Mouse (Mus musculus) liver, embryonic 14.5 days (tissue): ENCODE measurements around the gene Srms. TPM values are rescaled to one million over a fixed set of nuclear protein-coding genes. Genes with fewer than 3 reads are reported as not detected.

ENCODE experiments used
- ATAC-seq: fragments of 200-750 bp; cut with Nextera tagmentation; 2 replicates; pipeline ENCODE4 v1.8.0; 2017; ENCODE audit warnings: moderate number of reproducible peaks, mild to moderate bottlenecking, moderate library complexity; ENCODE audit not compliant: insufficient read depth
- DNase-seq, 3 experiments: peaks; one replicate each; pipeline ENCODE4 v3.0.0-alpha.2; 2012 to 2013; ENCODE audit warnings: low read depth in 3 of 3, low spot score in 3 of 3
- H3K27ac ChIP-seq: fragments of 300-500 bp; sonication (generic); 2 replicates; pipeline ENCODE4 v1.5.1; 2014; ENCODE audit warnings: moderate library complexity, mild to moderate bottlenecking, control low read depth, inconsistent platforms
- H3K27me3 ChIP-seq: fragments of 300-500 bp; sonication (generic); 2 replicates; pipeline ENCODE4 v1.6.1; 2014; ENCODE audit warnings: mild to moderate bottlenecking, low read length, moderate library complexity; ENCODE audit not compliant: control insufficient read depth, insufficient read depth
- H3K36me3 ChIP-seq: fragments of 300-500 bp; sonication (generic); replicated peaks from 2 replicates; pipeline ENCODE4 v1.6.1; 2014; ENCODE audit warnings: low read depth; ENCODE audit not compliant: control insufficient read depth, insufficient read depth
- H3K4me1 ChIP-seq, 2 experiments: fragments of 200-500 bp in 1 of 2; fragments of 300-500 bp in 1 of 2; sonication (generic) in 1 of 2; replicated peaks; 2 replicates each; pipeline ENCODE4 v1.6.1; 2012 to 2014; ENCODE audit warnings: antibody characterized with exemption in 1 of 2, inconsistent platforms in 1 of 2, low read length in 1 of 2; ENCODE audit not compliant: control insufficient read depth in 2 of 2, insufficient read depth in 2 of 2
- H3K4me2 ChIP-seq: fragments of 300-500 bp; sonication (generic); 2 replicates; pipeline ENCODE4 v1.6.1; 2014; ENCODE audit warnings: low read depth, mild to moderate bottlenecking, control low read depth, moderate library complexity
- H3K4me3 ChIP-seq, 2 experiments: fragments of 200-500 bp in 1 of 2; fragments of 300-500 bp in 1 of 2; sonication (generic) in 1 of 2; 2 replicates each; pipeline ENCODE4 v1.5.1; 2012 to 2014; ENCODE audit warnings: low read depth in 2 of 2, low read length in 2 of 2, mild to moderate bottlenecking in 2 of 2, control low read depth in 1 of 2, inconsistent platforms in 1 of 2, moderate library complexity in 1 of 2; ENCODE audit not compliant: insufficient read depth in 1 of 2
- H3K9ac ChIP-seq: fragments of 300-500 bp; sonication (generic); replicated peaks from 2 replicates; pipeline ENCODE4 v1.6.1; 2014; ENCODE audit warnings: mild to moderate bottlenecking, control low read depth, moderate library complexity
- H3K9me3 ChIP-seq: fragments of 300-500 bp; sonication (generic); 2 replicates; pipeline ENCODE4 v1.6.1; 2016; ENCODE audit warnings: low read length, mixed read lengths; ENCODE audit not compliant: control insufficient read depth
- CTCF ChIP-seq: IDR thresholded peaks from 2 replicates; pipeline ENCODE4 v1.5.1; 2016; ENCODE audit warnings: antibody characterized with exemption, low read depth, control low read depth
- EP300 ChIP-seq: IDR thresholded peaks from 2 replicates; pipeline ENCODE4 v1.6.1; 2016; ENCODE audit warnings: antibody characterized with exemption, low read depth
- WGBS: fragments of 180-500 bp; shearing (Covaris S2); extraction: QIAGEN DNeasy Blood & Tissue Kit; methylation state at CpG from one replicate; pipeline ENCODE4 v1.1.7; 2014; ENCODE audit not compliant: insufficient replicate concordance; 5-methylcytosine and 5-hydroxymethylcytosine counted together
- polyA plus RNA-seq, 2 experiments: library from polyadenylated mRNA; depleted of rRNA in 1 of 2; stranded (reverse) in 1 of 2; unstranded in 1 of 2; fragments of >200 nt; fragmentation: Nextera tagmentation in 1 of 2; extraction: Ambion mirVana in 1 of 2; gene quantifications; 2 replicates each; pipeline versions ENCODE4 v1.2.1 to v1.2.3; 2012 to 2014

Srms gene
- 0.15 and 0.19 TPM in 2 replicates for polyA plus RNA-seq (2012; rRNA removed)
- polyA plus RNA-seq (2014; fragmentation: Nextera tagmentation; extraction: Ambion mirVana): 0.22 and 0.39 TPM in 2 replicates

DNA sequence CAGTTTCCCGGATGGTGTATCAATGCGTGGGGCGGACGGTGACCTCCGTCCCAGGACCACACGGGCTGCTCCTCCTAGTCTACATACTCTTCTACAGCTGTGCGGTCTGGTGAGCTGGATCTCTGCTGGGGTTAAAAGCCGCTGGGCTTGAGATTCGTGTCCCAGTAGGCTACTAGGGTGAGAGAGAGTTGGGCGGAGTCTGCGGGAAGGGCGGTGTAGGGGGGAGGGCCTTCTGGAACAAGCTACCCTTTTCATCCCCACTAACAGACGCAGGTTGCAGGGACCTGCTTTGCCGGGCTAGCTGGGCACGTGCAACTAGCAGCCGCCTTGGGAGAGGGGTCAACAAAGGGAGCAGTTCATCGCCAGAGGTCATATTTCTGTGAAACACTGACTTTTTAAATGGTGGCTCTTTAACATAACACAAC, at the start of gene Srms:
Srms (minus strand) TSS at position 165 of the 425 bp plus-strand sequence.
- Histone ChIP-seq H3K27ac (no peak within 1 kb of the TSS), H3K4me2 (peak within 1 kb of the TSS; percentile 65), H3K9me3 (no peaks in the 10 kb centered on the region), H3K36me3 (no peaks in the 10 kb centered on the region), H3K27me3 (peaks cover 42% of the 10 kb centered on the region), H3K4me1 (peaks cover 4 to 9% of the 10 kb centered on the region in 2 experiments), H3K9ac (peak within 1 kb of the TSS; percentile 16), H3K4me3 (peak within 1 kb of the TSS; percentile 17 to 43)
- WGBS: 1% methylated on average over 17 of the region's 17 CpGs
- TF ChIP-seq CTCF (no peak), EP300 (no peak)
- ATAC-seq: peak; percentile 57
- no peak for DNase-seq

DNA sequence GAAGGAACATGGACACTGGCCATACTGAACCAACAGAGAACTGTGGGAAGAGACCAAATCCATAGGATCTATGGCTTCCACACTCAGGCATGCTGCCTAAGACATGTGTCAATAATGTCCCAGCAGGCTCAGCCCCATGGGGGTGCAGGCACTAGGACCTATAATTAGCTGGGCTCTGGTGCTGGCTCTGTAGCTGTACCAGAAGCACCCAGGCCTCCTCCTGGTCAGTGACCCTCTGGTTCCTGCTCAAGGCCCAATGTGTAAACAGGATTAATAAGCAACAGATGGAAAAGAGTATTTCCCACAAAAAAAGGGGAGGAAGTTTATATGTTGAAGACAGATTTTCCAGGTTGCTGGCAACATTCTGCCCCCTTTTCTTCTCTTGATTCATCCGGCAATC, 40.3 kb upstream of the Srms start:
- Histone ChIP-seq H3K4me1 (peaks cover 0 to 2% of the 10 kb centered on the region in 2 experiments; a peak in 1 of 4 replicates), H3K4me3 (no peak overlapping the region), H3K9me3 (no peaks in the 10 kb centered on the region), H3K9ac (no peak overlapping the region), H3K36me3 (peaks cover 37% of the 10 kb centered on the region), H3K27me3 (no peaks in the 10 kb centered on the region), H3K4me2 (no peak overlapping the region), H3K27ac (no peak overlapping the region)
- ATAC-seq (0 out of 2 replicates have a peak, but pooled peaks have one; percentile 27), DNase-seq (no peak)
- 73% methylated on average over 1 of the region's 1 CpGs for WGBS
- TF ChIP-seq EP300 (no peak), CTCF (no peak)

DNA sequence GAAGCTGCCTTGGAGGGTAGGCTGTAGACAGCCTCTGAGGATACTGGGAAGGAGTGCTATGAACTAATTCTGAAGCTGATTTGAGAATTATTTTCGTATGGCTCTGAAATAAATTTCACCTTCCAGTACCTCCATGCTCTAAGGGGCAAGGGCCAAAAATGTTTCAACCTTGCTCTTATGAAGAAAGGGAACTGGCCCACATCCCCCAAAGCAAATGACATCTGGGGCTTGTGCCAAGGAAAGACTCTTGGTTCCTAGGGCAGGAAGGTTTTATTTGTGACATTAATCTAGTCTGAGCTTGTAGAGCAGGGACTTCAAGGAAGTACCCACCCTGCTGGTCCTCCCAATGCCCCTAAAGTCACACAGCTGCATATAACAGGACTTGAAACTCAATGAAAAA, 38.9 kb upstream of the Srms start:
- Histone ChIP-seq H3K9me3 (no peaks in the 10 kb centered on the region), H3K27ac (no peak overlapping the region), H3K4me2 (no peak overlapping the region), H3K4me1 (peaks cover 0 to 2% of the 10 kb centered on the region in 2 experiments; a peak in 1 of 4 replicates), H3K4me3 (no peak overlapping the region), H3K36me3 (peaks cover 34% of the 10 kb centered on the region), H3K9ac (no peak overlapping the region), H3K27me3 (no peaks in the 10 kb centered on the region)
- 79% methylated on average over 1 of the region's 1 CpGs for WGBS
- ATAC-seq: no peak
- no peak for TF ChIP-seq CTCF
- no peak for TF ChIP-seq EP300
- no peak for DNase-seq

DNA sequence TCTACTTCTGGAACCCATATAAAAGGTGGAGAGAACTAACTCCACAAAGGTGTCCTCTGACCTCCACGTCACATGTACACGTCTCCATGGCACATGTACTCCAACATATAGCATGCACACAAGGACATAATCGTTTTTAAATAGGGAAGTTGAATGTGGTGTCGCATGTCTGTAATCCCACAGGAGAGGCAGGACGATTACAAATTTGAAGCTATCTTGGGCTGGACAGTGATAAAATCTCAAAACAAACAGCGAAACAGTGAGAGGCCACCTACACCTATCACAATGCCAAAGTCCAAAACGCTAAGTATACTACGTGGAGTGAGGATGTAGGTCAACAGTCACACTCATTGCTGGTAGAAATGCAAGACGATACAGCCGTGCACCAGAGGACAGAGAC, 36.2 kb upstream of the Srms start:
- no peak overlapping the region for H3K27ac ChIP-seq
- no peaks in the 10 kb centered on the region for H3K9me3 ChIP-seq
- WGBS: 61% methylated on average over 10 of the region's 10 CpGs
- peaks cover 1 to 6% of the 10 kb centered on the region in 2 experiments; a peak in 2 of 4 replicates for H3K4me1 ChIP-seq
- H3K4me3 ChIP-seq: no peak overlapping the region
- no peak overlapping the region for H3K9ac ChIP-seq
- peaks cover 19% of the 10 kb centered on the region for H3K36me3 ChIP-seq
- ATAC-seq (no peak), DNase-seq (peak in 2 of 3 experiments; percentile 7 to 20)
- H3K4me2 ChIP-seq: no peak overlapping the region
- no peaks in the 10 kb centered on the region for H3K27me3 ChIP-seq
- TF ChIP-seq CTCF: no peak
- no peak for TF ChIP-seq EP300

DNA sequence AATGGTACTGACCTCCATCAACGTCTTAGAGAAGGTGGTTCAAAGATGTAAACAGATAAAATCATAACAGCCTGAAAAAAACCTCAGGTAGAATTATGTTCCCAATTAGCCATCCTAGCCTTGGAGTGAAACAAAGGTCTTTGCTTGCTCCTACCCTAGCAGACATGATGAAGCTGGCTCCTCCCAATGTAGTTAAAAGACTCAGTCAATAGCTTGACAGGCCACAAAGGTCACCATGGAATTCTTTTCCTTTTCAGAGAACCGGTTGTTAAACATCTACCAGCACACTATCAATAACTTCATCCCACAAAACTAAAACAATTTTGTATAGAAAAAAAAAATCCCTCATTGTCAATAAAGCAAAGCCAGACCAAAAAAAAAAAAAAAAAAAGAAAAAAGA, 32.0 kb upstream of the Srms start:
- TF ChIP-seq CTCF (no peak), EP300 (no peak)
- no peak overlapping the region for H3K27ac ChIP-seq
- H3K4me1 ChIP-seq: peaks cover 3 to 19% of the 10 kb centered on the region in 2 experiments; a peak in 2 of 4 replicates
- 37% methylated on average over 2 of the region's 2 CpGs for WGBS
- no peak overlapping the region for H3K4me3 ChIP-seq
- no peak overlapping the region for H3K4me2 ChIP-seq
- no peaks in the 10 kb centered on the region for H3K36me3 ChIP-seq
- no peak overlapping the region for H3K9ac ChIP-seq
- no peaks in the 10 kb centered on the region for H3K9me3 ChIP-seq
- no peaks in the 10 kb centered on the region for H3K27me3 ChIP-seq
- no peak for DNase-seq
- no peak for ATAC-seq
